Mouse (Mus musculus) frontal cortex, adult (tissue): ENCODE measurements around the gene Lce1j.
A peak's percentile ranks its signal among the peaks of the same experiment; 100 is the strongest.
"Not testable (repeated sequence)": the region's sequence is repeated elsewhere in the genome, so short reads cannot be mapped to it uniquely, and the experiment has no call there.

Experiments used
- ATAC-seq: cut with Nextera tagmentation; 2 replicates; pipeline ENCODE4 v1.9.2; 2017; ENCODE audit warnings: mild to moderate bottlenecking, moderate library complexity, mixed read lengths; ENCODE audit not compliant: low TSS enrichment

Lce1j gene

DNA sequence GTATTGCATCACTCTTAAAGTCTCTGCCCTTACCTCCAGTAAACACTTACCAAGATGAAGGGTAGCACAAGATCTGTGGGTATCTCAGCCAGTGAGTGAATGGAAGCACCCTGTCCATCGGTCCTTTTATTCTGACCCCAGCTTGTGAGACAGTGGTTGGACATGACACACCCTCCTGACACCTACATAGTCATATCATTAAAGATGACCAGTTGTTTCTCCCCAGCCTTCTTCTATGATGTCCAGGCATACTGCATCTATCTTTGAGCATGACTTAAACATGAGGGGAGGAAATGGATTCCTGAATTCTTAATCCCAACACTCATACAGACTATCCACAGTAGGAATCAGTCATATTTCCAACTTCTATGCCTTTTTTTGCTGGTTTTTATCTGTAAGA is at the start of gene Lce1j:
Gene Lce1j, minus strand, starts transcription at position 101 of the 400 bp plus-strand sequence.
- ATAC-seq: no peak

DNA sequence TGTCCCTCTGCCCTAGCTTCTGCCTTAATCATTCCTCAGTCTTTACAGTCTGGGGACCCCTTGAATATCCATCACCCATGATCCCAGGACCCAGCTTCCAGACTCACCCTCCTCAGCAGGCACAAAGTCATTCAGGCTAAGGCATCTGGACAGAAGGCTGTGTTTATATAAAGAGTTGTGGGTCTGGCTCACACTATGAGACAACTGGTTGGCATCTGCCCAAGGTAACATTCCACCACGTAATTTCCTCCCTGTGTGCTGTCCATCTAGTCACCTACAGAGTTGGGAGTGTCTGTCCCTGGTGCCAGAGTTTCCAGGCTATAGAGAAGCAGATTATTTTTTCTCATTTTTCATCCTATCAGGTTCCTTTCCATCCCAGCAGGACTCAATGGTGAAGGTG is 36.8 kb upstream of the Lce1j start, which contains the start of gene Kprp:
Gene Kprp, minus strand, starts transcription at position 140 of the 400 bp plus-strand sequence.
- ATAC-seq: no peak

DNA sequence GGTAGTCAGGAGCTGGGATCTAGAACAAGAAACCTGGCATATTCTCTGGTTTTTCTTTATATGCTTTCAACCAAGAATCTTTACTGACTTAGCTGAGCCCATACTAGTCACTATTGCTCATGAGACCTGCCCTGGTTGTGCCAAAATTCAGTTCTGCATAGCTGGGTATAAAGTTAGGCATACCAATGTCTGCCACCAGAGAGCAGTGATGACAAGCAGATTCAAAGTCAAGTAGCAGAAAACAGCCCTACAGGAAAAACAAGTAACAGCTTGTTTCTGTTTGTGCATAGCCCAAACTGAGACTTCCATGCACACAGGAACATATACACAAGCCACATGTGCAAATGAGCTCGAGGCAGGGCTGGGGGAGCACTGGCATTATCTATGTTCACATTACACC is 35.5 kb upstream of the Lce1j start:
- peak; percentile 47; the same call in 1 of the 2 replicates for ATAC-seq

DNA sequence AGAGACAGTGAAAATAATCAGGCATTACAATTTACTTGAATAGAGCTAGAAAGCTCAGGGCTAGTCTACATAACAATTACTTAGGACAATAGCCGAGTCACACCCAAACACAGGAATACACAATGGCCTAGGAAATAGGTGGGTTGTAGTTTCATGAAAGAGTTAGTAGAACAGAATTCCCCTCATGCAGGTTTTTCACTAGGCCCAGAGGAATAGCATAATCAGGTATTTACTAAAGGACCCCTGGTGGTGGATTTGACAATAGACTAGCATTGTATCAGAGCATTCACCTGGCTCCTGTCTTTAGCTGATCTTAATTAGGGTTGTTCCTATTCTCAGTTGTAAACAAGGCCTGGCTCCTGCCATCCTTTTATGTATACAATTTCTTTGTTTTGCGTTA is 25.7 kb upstream of the Lce1j start:
- ATAC-seq: not testable (repeated sequence)

GRCm38 (mm10) chr3:92815581-92815980 is 25.3 kb upstream of the Lce1j start:
- ATAC-seq: no peak

- ATAC-seq: no peak
Observed at GRCm38 (mm10) chr3:92807791-92808190, 17.5 kb upstream of the Lce1j start, which contains the start of gene Lce1k. TSS of gene Lce1k (minus strand) at chr3:92807891.

GRCm38 (mm10) chr3:92778799-92779198 is 11.5 kb downstream of the Lce1j start, which contains the start of gene Lce1i:
TSS of gene Lce1i (minus strand) at chr3:92778899.
- no peak for ATAC-seq

GRCm38 (mm10) chr3:92771573-92771972 is 18.7 kb downstream of the Lce1j start:
- ATAC-seq: no peak

DNA sequence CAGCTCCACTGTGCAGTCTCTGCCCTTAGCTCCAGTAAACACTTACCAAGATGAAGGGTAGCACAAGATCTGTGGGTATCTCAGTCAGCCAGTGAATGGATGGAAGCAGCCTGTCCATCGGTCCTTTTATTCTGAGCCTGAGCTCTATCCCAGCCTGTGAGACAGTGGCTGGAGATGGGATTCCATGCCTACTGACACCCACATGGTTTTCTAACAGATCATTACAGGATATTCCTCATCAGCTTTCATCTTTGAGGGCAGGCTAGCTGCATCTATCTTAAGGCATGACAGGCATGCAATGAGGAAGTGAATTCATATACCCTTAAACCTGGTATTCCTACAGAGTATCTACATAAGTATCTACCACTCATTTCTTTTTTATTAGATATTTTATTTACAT is 25.3 kb downstream of the Lce1j start, which contains the start of gene Lce1h:
Gene Lce1h, minus strand, starts transcription at position 101 of the 400 bp plus-strand sequence.
- no peak for ATAC-seq

DNA sequence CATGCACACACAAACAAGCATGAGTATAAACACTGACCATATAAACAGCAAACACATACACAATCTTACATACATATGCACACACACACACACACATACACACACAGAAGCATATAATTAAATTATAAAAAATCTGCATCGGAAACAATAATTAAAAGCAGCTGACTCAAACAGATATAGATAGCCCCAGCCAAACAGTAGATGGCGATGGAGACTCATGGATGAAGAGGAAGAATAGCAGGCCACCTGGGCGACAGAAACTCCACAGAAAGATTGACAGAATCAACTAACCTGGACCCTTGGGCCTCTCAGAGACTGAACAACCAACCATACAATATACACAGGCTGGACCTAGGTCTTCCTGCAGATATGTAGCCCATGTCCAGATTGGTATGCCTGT is 37.1 kb downstream of the Lce1j start:
- ATAC-seq: no peak

GRCm38 (mm10) chr3:92752238-92752637 is 38.1 kb downstream of the Lce1j start, which contains the start of gene Lce1g:
TSS of gene Lce1g (minus strand) at chr3:92752338.
- ATAC-seq: no peak

DNA sequence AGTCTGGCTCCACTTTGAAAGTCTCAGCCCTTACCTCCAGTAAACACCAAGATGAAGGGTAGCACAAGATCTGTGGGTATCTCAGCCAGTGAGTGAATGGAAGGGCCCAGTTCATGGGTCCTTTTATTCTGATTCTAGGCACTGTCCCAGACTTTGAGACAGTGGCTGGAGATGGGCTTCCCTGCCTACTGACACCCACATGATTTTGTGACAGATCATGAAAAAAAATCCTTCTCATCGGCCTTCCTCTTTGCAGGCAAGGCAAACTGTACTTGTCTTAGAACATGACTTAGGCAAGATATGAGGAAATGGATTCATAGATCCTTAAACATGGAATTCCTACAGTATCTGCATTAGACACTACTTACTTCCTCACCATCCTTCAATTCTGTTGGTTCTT is 51.3 kb downstream of the Lce1j start, which contains the start of gene Gm38119:
Gene Gm38119, minus strand, starts transcription at position 101 of the 400 bp plus-strand sequence.
- no peak for ATAC-seq
